Mouse (Mus musculus): ENCODE measurements around the gene Grid2ip. TPM values are rescaled to one million over a fixed set of nuclear protein-coding genes. Genes with fewer than 3 reads are reported as not detected.

The Grid2ip gene
- polyA plus RNA-seq, 1 experiment from 2014 or later = 0.54 TPM

DNA sequence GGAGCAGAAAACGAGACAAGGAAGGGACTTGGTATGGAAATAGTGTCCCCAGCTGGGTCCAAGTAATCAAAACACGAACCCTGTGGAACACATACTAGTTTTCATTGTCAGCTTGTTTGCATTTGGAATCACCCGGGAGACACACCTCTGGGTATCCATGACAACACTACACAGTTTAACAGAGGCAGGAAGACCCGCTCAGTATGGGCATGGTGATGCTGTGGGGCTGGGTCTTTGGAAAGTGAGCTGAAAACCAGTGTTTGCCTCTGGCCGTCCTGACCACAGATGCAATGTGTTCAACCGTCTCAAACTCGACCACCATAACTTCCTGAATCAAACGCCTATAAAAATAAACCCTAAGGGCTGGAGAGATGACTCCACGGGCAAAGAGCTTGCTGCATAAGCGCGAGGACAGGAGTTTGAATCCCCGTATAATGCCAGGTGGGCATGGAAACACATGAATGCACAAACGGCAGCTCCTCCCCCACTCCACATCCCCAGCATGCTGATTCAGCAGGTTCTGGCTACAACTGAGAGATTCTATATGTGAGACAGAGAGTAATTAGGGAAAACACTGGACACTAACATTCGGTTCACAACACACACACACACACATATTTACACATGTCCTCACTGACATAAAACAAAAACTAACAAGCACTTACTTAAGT lies 22.6 kb upstream of the Grid2ip start:
- Histone ChIP-seq H3K9me3 (no peaks in the 10 kb centered on the region), H3K4me3 (no peak overlapping the region), H3K4me2 (no peak overlapping the region), H3K27me3 (peaks cover 15% of the 10 kb centered on the region), H3K27ac (replicated peaks) (no peak overlapping the region), H3K36me3 (0 out of 2 replicates have a peak, but pooled peaks cover 3% of the 10 kb centered on the region), H3K9ac (peak overlapping the region; percentile 34; the same call in 1 of the 2 replicates), H3K4me1 (replicated peaks) (peaks cover 7% of the 10 kb centered on the region)
- 65% methylated on average over 14 of the region's 14 CpGs for WGBS
- no peak for ATAC-seq (ENCODE audit: low read depth)

DNA sequence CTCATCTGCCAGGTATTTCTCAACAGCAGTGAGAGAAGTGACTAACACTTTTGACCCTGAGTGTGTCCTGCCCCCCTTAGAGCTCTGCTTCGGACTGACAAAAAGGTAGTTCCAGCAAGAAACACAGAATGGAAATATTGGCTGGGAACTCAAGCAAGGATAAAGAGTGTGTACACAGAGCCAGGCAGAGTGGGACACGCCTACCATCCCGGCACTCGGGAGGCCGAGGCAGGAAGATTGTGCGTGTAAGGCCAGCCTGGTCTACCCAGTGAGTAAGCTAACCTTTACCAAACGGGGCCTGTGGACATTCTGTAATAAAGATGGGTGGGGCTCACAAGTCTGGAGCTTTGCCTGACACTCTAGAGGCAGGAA lies 22.1 kb upstream of the Grid2ip start:
- H3K4me3 ChIP-seq = no peak overlapping the region
- WGBS = 78% methylated on average over 7 of the region's 7 CpGs
- no peak overlapping the region for H3K9ac ChIP-seq
- 0 out of 2 replicates have a peak, but pooled peaks cover 3% of the 10 kb centered on the region for H3K36me3 ChIP-seq
- no peak overlapping the region for H3K4me2 ChIP-seq
- H3K27ac ChIP-seq (replicated peaks) = no peak overlapping the region
- H3K9me3 ChIP-seq = no peaks in the 10 kb centered on the region
- H3K27me3 ChIP-seq = peaks cover 15% of the 10 kb centered on the region
- peaks cover 2% of the 10 kb centered on the region for H3K4me1 ChIP-seq (replicated peaks)
- no peak for ATAC-seq (ENCODE audit: low read depth)

DNA sequence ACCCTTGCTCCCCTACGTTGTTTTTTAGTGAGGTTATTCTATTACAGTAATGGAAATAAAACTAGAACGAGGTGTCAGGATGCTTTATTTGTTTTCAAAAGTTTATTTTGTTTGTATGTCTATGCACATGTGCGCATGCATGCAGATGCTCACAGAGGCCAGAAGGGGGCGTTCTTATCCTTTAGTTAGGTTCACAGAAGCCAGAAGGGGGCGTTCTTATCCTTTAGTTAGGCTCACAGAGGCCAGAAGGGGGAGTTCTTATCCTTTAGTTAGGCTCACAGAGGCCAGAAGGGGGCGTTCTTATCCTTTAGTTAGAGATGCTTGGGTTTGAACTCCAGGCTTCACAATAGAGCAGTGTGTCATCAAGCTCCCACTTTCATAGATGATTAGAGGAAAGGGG lies 20.6 kb upstream of the Grid2ip start:
- WGBS = 66% methylated on average over 6 of the region's 6 CpGs
- Histone ChIP-seq H3K9me3 (no peaks in the 10 kb centered on the region), H3K27me3 (peaks cover 15% of the 10 kb centered on the region), H3K9ac (no peak overlapping the region), H3K36me3 (0 out of 2 replicates have a peak, but pooled peaks cover 3% of the 10 kb centered on the region), H3K4me2 (no peak overlapping the region), H3K4me3 (no peak overlapping the region), H3K4me1 (replicated peaks) (no peaks in the 10 kb centered on the region), H3K27ac (replicated peaks) (no peak overlapping the region)
- no peak for ATAC-seq (ENCODE audit: low read depth)

DNA sequence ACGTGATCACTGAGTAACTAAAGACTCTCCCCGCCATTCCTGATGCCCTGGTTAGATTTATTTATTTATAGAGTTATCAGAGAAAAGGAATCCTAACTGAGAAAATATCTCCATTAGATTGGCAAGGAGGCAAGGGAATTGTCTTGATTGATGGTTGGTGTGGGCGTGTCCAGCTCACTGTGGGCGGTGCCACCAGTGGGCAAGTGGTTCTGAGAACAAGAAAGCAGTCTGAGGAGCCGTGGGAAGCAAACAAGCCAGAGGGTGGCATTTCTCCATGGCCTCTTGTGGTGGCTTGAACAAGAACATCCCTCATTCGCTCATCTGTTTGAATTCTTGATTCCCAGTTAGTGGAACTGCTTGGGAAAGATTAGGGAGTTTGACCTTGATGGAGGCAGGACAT lies 17.5 kb upstream of the Grid2ip start:
- no peaks in the 10 kb centered on the region for H3K36me3 ChIP-seq
- WGBS = 54% methylated on average over 6 of the region's 6 CpGs
- peaks cover 15% of the 10 kb centered on the region for H3K27me3 ChIP-seq
- H3K4me3 ChIP-seq = no peak overlapping the region
- no peak for ATAC-seq (ENCODE audit: low read depth)
- no peaks in the 10 kb centered on the region for H3K4me1 ChIP-seq (replicated peaks)
- no peak overlapping the region for H3K4me2 ChIP-seq
- no peaks in the 10 kb centered on the region for H3K9me3 ChIP-seq
- no peak overlapping the region for H3K9ac ChIP-seq
- H3K27ac ChIP-seq (replicated peaks) = no peak overlapping the region

DNA sequence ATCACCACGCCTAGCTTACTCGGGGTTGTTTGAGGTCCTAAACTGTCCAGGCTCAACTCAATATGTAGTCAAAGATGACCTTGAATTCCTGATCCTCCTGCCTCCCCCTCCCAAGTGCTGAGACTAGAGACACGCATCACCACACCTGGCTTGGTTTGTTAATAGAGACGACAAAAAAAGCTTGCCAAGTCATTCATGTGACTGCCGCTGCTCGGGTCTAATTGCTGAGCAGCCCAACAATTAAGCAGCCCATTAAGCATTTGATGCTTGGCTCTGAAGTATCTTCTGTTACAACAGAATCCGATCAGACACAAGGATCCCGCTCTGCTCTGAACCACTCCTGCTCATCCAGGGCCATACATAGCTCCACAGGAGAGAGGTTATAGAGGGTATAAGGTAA lies 10.8 kb upstream of the Grid2ip start:
- Histone ChIP-seq H3K4me2 (no peak overlapping the region), H3K27ac (replicated peaks) (peak overlapping the region; percentile 42; the same call in 1 of the 2 replicates), H3K27me3 (no peaks in the 10 kb centered on the region; the same call in 1 of the 2 replicates), H3K36me3 (no peaks in the 10 kb centered on the region), H3K4me1 (replicated peaks) (no peaks in the 10 kb centered on the region), H3K4me3 (no peak overlapping the region), H3K9ac (no peak overlapping the region), H3K9me3 (peaks cover 10% of the 10 kb centered on the region)
- 63% methylated on average over 8 of the region's 8 CpGs for WGBS
- ATAC-seq (ENCODE audit: low read depth) = peak; percentile 50

DNA sequence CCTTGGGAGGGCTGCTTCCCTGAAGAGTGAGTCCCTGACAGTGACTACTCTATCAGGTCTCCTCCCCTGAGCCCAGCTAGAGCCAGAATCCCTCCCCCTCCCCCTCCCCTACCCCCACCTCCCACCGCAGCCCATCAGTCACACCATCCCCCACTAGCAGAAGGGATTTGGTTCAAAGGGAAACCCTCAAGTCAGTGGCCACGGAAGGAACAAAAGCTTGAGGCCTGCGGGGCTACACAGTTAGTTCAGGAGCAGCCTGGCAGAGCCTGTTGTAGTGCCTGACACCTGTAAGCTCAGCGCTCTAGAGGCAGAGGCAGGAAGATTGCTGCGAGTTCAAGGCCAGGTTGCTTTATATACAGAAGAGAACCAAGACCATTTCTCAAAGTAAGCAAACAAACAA lies 1.1 kb upstream of the Grid2ip start:
- Histone ChIP-seq H3K27me3 (peaks cover 38% of the 10 kb centered on the region), H3K4me1 (replicated peaks) (peaks cover 6% of the 10 kb centered on the region), H3K4me2 (no peak overlapping the region), H3K9me3 (peaks cover 5% of the 10 kb centered on the region; the same call in 1 of the 2 replicates), H3K9ac (no peak overlapping the region), H3K27ac (replicated peaks) (no peak overlapping the region), H3K4me3 (no peak overlapping the region), H3K36me3 (no peaks in the 10 kb centered on the region)
- no peak for ATAC-seq (ENCODE audit: low read depth)
- 39% methylated on average over 5 of the region's 5 CpGs for WGBS

DNA sequence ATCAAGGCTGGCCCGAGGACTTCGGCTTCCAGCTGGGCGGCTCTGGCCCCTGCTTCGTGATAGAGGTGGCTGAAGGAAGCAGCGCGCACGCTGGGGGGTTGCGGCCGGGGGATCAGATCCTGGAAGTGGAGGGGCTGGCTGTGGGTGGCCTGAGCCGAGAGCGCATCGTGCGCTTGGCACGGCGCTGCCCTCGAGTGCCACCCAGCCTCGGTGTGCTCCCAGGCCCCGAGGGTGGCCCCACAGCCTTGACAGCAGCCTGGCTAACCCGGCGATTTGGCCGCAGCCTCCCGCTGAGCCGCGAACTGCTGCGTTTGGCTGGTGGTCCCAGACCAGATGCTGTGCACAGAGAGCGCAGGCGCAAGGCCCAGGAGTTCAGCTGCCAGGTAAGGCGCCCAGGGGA lies 426 bp downstream of the Grid2ip start:
- no peaks in the 10 kb centered on the region for H3K36me3 ChIP-seq
- no peak for ATAC-seq (ENCODE audit: low read depth)
- peaks cover 6% of the 10 kb centered on the region for H3K4me1 ChIP-seq (replicated peaks)
- H3K27ac ChIP-seq (replicated peaks) = no peak overlapping the region
- peak overlapping the region; percentile 12; the same call in 1 of the 2 replicates for H3K9ac ChIP-seq
- H3K9me3 ChIP-seq = peaks cover 3% of the 10 kb centered on the region; the same call in 1 of the 2 replicates
- peak overlapping the region; percentile 46 for H3K4me2 ChIP-seq
- peaks cover 38% of the 10 kb centered on the region for H3K27me3 ChIP-seq
- H3K4me3 ChIP-seq = peak overlapping the region; percentile 15
- 7% methylated on average over 28 of the region's 28 CpGs for WGBS

DNA sequence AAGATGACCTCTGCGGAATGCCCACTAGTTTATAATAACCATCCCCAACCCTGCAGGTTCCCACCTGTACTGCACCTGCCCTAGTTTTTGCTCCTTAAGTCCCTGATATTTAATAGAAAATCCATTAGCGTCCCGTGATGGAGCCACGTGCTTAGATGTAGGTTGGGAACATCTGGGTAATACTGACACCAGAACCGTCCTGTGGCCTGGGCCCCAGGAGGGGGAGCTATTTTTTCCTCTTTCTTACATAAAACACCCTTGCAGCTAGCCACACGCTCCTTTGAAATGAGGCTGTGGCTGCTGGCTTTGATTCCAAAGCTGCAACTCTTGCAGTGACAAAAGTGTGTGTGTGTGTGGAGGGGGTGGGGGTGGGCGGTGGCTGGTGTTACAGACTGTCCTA lies 2.1 kb downstream of the Grid2ip start:
- no peak overlapping the region for H3K4me3 ChIP-seq
- H3K27me3 ChIP-seq = peaks cover 47% of the 10 kb centered on the region
- 31% methylated on average over 7 of the region's 7 CpGs for WGBS
- no peak overlapping the region for H3K27ac ChIP-seq (replicated peaks)
- H3K36me3 ChIP-seq = no peaks in the 10 kb centered on the region
- H3K9ac ChIP-seq = no peak overlapping the region
- H3K9me3 ChIP-seq = no peaks in the 10 kb centered on the region
- no peak for ATAC-seq (ENCODE audit: low read depth)
- H3K4me2 ChIP-seq = no peak overlapping the region
- peaks cover 17% of the 10 kb centered on the region for H3K4me1 ChIP-seq (replicated peaks)

DNA sequence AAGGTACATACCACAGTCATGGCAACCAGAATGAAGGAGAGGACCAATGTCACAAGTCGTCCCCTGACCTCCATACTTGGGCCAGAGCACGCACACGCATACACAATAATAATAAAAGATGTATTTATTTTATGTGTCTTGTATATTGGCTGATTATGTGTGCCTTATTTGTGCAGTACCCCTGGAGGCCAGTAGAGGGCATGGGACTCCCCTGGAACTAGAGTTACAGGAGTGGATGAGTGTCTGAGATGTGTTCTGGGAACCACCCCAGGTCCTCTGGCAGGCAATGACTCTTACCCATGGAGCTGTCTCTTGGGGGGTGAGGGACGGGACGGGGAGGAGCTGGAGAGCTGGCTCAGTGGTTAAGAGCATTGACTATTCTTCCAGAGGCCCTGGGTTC lies 2.9 kb downstream of the Grid2ip start:
- WGBS = 65% methylated on average over 5 of the region's 5 CpGs
- peaks cover 53% of the 10 kb centered on the region for H3K27me3 ChIP-seq
- no peak overlapping the region for H3K4me3 ChIP-seq
- no peak overlapping the region for H3K9ac ChIP-seq
- H3K36me3 ChIP-seq = no peaks in the 10 kb centered on the region
- no peak overlapping the region for H3K4me2 ChIP-seq
- H3K4me1 ChIP-seq (replicated peaks) = peaks cover 22% of the 10 kb centered on the region
- no peak for ATAC-seq (ENCODE audit: low read depth)
- no peak overlapping the region for H3K27ac ChIP-seq (replicated peaks)
- no peaks in the 10 kb centered on the region for H3K9me3 ChIP-seq

DNA sequence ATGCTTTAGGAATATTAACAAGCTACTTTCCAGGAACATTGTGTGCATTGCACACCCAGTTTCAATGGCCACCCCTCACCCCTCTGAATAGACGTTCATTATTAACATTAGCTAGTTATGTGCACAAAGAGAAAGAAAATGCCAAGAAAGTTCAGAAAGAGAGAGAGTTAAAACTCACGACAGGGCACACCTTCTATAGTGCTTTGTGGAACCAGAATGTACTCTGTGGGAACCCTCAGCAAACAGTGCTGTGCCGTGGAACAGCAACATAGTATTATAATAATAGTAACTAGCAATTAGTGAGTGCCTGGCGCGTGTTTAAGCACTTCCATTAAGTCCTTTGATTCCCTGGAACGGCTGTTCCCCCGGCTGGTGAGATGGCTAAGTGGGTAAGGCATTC lies 4.3 kb downstream of the Grid2ip start:
- Histone ChIP-seq H3K9ac (no peak overlapping the region), H3K27ac (replicated peaks) (no peak overlapping the region), H3K36me3 (no peaks in the 10 kb centered on the region), H3K9me3 (no peaks in the 10 kb centered on the region), H3K4me1 (replicated peaks) (peaks cover 22% of the 10 kb centered on the region), H3K27me3 (peaks cover 64% of the 10 kb centered on the region), H3K4me2 (no peak overlapping the region), H3K4me3 (no peak overlapping the region)
- ATAC-seq (ENCODE audit: low read depth) = no peak
- 60% methylated on average over 7 of the region's 7 CpGs for WGBS

DNA sequence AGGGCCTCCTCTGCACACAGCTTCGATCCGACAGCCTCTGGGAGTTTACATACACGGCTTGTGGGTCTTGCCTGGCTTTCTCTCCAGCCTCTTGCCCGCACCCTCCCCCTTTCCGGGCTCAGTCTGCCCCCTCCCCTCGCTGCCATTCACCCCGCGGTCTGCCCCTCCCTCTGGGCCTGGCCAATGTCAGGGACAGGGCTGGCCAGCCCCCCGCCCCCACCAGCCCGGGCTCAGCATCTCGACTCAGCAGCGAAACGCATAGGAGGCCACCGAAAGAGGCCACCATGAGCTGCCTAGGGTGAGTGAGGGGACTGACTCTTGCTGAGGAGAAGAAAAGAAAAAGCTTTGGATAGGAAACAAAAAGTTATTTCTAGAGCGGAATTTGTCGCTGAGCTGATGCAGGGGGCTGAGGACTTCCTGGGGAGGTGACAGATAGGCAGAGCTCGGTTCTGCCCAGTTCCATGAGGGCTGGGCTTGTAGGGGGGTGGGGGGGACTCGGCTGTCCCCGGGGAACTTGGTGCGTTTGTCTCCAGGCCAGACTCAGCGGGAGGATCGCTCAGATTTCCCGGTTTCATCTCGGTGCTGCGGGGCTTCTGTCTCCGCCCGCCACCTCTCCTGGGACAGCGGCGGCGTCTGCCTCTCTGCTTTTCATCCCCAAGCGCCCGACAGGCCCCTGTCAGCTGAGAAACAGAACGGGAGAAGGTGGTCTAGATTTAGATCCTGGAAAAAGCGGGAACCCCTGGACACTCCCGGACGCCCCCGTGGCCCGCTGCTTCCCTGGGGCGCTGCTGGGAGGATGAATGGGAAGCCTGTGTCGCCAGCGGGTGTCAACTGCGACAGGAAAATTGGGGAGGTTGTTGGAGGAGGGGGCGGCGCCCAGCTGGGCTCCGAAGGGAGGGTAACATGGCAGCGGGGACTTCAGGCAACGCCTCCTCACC lies 6.8 kb downstream of the Grid2ip start:
- Histone ChIP-seq H3K4me1 (replicated peaks) (peaks cover 16% of the 10 kb centered on the region), H3K36me3 (no peaks in the 10 kb centered on the region), H3K4me3 (peak overlapping the region; percentile 49), H3K4me2 (peak overlapping the region; percentile 94), H3K9ac (peak overlapping the region; percentile 76), H3K9me3 (no peaks in the 10 kb centered on the region), H3K27ac (replicated peaks) (no peak overlapping the region), H3K27me3 (peaks cover 59% of the 10 kb centered on the region)
- peak; percentile 54 for ATAC-seq (ENCODE audit: low read depth)
- WGBS = under 1% methylated on average over 47 of the region's 47 CpGs

DNA sequence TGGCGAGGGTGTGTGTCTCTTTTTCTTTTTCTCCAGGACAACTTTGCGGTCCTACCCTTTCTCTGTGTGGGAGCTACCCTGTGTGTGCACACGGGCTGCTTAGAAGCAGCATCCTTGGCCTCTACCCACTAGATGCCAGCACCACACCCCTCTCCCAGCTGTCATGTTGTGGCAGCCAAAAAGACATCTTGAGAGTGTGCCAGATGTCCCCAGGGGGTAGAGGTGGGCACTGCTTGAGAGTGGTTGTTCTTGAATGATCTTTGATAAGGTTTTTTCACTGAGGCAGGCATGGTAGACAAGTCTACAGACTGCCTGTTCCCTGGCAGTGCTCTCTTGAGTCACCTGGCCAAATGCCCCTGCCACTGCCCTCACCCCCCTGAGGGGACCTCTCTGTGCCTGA lies 10.8 kb downstream of the Grid2ip start:
- no peak overlapping the region for H3K9ac ChIP-seq
- peaks cover 30% of the 10 kb centered on the region for H3K4me1 ChIP-seq (replicated peaks)
- no peaks in the 10 kb centered on the region for H3K36me3 ChIP-seq
- no peak for ATAC-seq (ENCODE audit: low read depth)
- H3K4me3 ChIP-seq = no peak overlapping the region
- H3K27ac ChIP-seq (replicated peaks) = no peak overlapping the region
- peaks cover 85% of the 10 kb centered on the region for H3K27me3 ChIP-seq
- H3K9me3 ChIP-seq = no peaks in the 10 kb centered on the region
- 76% methylated on average over 3 of the region's 3 CpGs for WGBS
- no peak overlapping the region for H3K4me2 ChIP-seq
